Mouse (Mus musculus) kidney, adult 2 months (tissue): ENCODE measurements at regions not wholly inside any gene's neighbourhood (a gene's known extent, or its start where the extent isn't known, plus 50 kb on each side); places are given as distances from the start of the nearest gene placed in this dataset.

Source experiments
- DNase-seq: peaks from one replicate; pipeline ENCODE4 v3.0.0; 2021
- H3K27ac ChIP-seq: fragments of 200-500 bp; 2 replicates; pipeline ENCODE4 v1.5.1; 2012; ENCODE audit warnings: low read depth, low read length, control low read depth, inconsistent platforms; ENCODE audit not compliant: insufficient read depth
- H3K27me3 ChIP-seq: fragments of 200-500 bp; replicated peaks from 2 replicates; pipeline ENCODE4 v1.6.1; 2012; ENCODE audit warnings: mild to moderate bottlenecking, moderate library complexity, low read length, inconsistent platforms; ENCODE audit not compliant: control insufficient read depth, insufficient read depth
- H3K36me3 ChIP-seq: fragments of 200-500 bp; 2 replicates; pipeline ENCODE4 v1.6.1; 2012; ENCODE audit warnings: mild to moderate bottlenecking, moderate library complexity, low read length, inconsistent platforms; ENCODE audit not compliant: control insufficient read depth, insufficient read depth
- H3K4me1 ChIP-seq: fragments of 200-500 bp; 2 replicates; pipeline ENCODE4 v1.6.1; 2011; ENCODE audit warnings: low read length; ENCODE audit not compliant: control insufficient read depth, insufficient read depth
- H3K4me3 ChIP-seq: fragments of 200-500 bp; 2 replicates; pipeline ENCODE4 v1.5.1; 2011; ENCODE audit warnings: mild to moderate bottlenecking, low read depth, low read length, control low read depth; ENCODE audit not compliant: insufficient read depth
- CTCF ChIP-seq: fragments of 200-500 bp; conservative IDR thresholded peaks from 2 replicates; pipeline ENCODE4 v1.5.1; 2011; ENCODE audit warnings: low read depth, mild to moderate bottlenecking, control low read depth, low read length, moderate library complexity, mixed read lengths; ENCODE audit not compliant: insufficient read depth, insufficient read length
- POLR2A ChIP-seq: fragments of 200-500 bp; IDR thresholded peaks from one replicate; pipeline ENCODE4 v1.6.1; 2011; ENCODE audit warnings: low read depth, low read length, control low read depth
- WGBS: fragments of 180-500 bp; shearing (Covaris S2); methylation state at CpG from one replicate; pipeline ENCODE4 v1.1.7; 2018; 5-methylcytosine and 5-hydroxymethylcytosine counted together

DNA sequence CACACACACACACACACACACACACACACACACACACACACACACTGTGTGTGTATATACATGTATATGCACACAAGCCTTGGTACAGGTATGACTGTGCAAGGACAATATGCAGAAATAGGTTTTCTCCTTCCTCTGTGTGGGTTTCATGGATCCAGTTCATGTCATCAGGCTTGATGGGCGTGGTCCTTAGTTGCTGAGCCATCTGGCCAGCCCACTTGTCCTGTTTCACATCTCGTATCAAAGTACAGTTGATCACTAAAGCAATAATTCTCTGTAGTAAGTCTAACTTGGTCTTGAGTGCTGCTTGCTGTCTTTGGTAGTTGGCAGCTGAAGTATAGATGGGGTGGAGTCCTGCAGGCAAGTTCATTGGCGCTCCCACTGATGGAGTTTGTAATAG, 150.1 kb upstream of the Adgrl2 start:
- WGBS = 89% methylated on average over 3 of the region's 3 CpGs
- Histone ChIP-seq H3K36me3 (no peaks in the 10 kb centered on the region), H3K27ac (no peak overlapping the region), H3K4me3 (no peak overlapping the region), H3K27me3 (no peaks in the 10 kb centered on the region), H3K4me1 (no peaks in the 10 kb centered on the region)
- TF ChIP-seq POLR2A = no peak
- DNase-seq = no peak

DNA sequence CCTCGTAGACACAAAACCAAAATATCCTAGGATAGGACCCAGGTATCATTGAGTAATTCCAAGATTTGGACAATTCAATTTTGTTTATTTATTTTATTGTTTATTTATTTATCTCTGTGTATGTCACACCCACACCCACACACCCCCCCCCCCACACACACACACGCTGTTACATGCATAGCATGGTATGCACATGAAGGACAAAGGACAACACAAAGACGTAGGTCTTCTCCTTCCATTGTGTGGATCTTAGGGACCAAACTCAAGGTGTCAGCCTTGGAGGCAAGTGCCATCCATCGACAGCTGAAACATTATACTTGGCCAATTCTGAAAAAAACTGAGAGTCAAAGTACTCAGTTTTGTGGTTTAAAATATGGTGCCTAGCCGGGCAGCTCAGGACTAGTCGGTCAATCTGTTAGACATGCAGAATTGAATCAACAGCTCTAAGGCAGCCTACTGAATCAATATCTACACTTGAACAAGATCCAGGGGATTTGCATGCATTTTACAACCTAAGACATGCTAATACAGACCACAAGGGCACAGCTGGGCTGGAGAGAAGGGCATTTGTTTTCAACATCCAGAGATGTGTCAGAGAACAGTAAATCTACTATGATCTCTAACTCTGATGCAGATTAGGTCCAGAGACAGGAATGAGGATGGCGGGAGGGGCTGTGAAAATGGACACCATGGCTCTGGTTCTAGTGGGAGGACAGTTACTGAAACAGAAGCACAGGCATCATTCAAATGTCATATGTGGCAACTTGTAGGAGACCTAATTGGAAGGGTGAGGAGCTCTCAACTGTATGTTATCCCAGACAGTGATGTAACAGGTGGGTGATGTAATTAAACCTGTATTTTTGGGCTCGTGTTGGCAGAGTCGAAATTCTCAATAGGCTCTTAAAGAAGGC, 143.9 kb upstream of the Adgrl2 start:
- TF ChIP-seq POLR2A = no peak
- H3K27ac ChIP-seq = no peak overlapping the region
- H3K4me1 ChIP-seq = no peaks in the 10 kb centered on the region
- no peaks in the 10 kb centered on the region for H3K27me3 ChIP-seq
- no peaks in the 10 kb centered on the region for H3K36me3 ChIP-seq
- 71% methylated on average over 9 of the region's 9 CpGs for WGBS
- no peak overlapping the region for H3K4me3 ChIP-seq
- no peak for DNase-seq

GRCm38 (mm10) chr3:149118806-149119205, 128.5 kb upstream of the Adgrl2 start:
- WGBS = 87% methylated on average over 5 of the region's 5 CpGs
- TF ChIP-seq CTCF = no peak
- TF ChIP-seq POLR2A = no peak

DNA sequence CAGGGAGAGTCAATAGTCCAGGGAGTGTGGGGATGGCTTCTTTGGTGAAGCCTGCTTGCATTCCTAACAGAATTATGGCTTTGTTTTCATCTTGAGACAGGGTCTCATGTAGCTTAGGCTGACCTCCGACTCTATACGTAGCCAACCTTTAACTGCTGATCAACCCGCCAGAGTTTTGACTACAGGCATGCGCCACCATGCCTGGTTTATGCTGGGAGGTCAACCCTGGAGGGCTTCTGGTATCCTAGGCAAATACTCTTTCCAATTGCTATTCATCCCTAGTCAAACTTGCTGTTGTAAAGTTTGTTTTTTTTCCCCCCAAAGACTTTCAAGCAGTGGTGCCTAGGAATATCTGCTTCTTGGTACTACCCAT, 127.3 kb upstream of the Adgrl2 start:
- TF ChIP-seq POLR2A = no peak
- no peak for TF ChIP-seq CTCF
- WGBS = 81% methylated on average over 4 of the region's 4 CpGs
- H3K27me3 ChIP-seq = no peaks in the 10 kb centered on the region
- no peaks in the 10 kb centered on the region for H3K36me3 ChIP-seq
- peaks cover 7% of the 10 kb centered on the region for H3K4me1 ChIP-seq
- no peak for DNase-seq
- no peak overlapping the region for H3K4me3 ChIP-seq
- peak overlapping the region; percentile 4; the same call in 1 of the 2 replicates for H3K27ac ChIP-seq

More at GRCm38 (mm10) chr3:149118806-149119205, 128.5 kb upstream of the Adgrl2 start:
- Histone ChIP-seq H3K4me3 (no peak overlapping the region), H3K27ac (no peak overlapping the region), H3K27me3 (no peaks in the 10 kb centered on the region), H3K4me1 (peaks cover 7% of the 10 kb centered on the region), H3K36me3 (no peaks in the 10 kb centered on the region)
- DNase-seq = no peak

DNA sequence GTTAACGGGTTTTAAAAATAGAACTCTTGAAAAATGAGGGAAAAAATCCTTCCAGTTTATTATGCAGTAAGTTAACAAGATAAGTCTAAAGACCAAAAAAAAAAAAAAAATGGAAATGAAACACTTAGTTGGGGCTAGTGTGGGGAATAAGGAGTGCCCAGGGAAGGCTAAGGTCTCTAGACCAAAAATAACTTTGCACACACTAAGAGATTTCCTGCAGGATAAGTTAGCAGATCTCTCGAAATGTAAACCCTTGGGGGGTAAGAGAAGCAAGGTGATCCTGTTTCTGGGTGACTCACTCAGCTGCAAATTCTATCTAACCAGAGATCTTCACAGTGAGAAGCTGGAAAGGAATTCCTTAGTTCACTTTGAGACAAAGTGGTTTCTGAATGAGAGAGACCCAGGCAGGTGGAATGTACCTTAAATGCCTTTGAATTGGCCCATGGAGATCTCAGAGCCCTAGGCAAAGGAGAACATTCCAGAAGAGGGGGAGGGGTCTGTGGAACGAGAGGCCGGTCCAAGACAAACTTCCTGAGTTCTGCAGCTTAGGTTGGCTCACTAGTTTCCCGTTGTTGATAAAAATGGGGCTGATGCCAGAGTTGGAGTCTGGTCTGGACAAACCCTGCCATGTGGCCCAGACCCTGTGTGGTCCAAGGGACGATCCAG, 126.8 kb upstream of the Adgrl2 start:
- no peak for TF ChIP-seq POLR2A
- TF ChIP-seq CTCF = no peak
- Histone ChIP-seq H3K4me1 (peaks cover 7% of the 10 kb centered on the region), H3K27me3 (no peaks in the 10 kb centered on the region), H3K27ac (peak overlapping the region; percentile 4; the same call in 1 of the 2 replicates), H3K36me3 (no peaks in the 10 kb centered on the region), H3K4me3 (no peak overlapping the region)
- peak; percentile 82 for DNase-seq
- 23% methylated on average over 6 of the region's 6 CpGs for WGBS

DNA sequence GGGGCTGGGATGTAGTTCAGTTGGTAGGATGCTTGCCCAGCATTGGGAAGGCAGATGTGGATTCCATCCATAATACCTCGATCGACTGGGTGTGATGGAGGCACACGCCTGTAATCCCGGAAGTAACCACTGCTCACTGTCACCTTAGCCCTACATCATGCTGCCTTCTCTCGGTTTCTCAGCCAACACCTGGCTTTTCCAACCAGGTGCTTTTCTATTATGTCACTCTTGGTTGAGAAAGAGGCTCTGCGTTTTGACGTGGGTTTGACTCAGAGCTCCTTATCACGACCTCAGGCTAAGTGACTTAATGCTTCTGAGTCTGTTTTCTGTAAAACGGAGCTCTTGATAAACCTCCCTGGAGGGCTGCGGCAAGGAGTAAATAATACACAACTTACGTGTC, 126.2 kb upstream of the Adgrl2 start:
- WGBS = 76% methylated on average over 11 of the region's 11 CpGs
- Histone ChIP-seq H3K4me1 (peaks cover 7% of the 10 kb centered on the region), H3K36me3 (no peaks in the 10 kb centered on the region), H3K4me3 (no peak overlapping the region), H3K27me3 (no peaks in the 10 kb centered on the region), H3K27ac (peak overlapping the region; percentile 1; the same call in 1 of the 2 replicates)
- no peak for DNase-seq
- no peak for TF ChIP-seq CTCF
- TF ChIP-seq POLR2A = no peak

DNA sequence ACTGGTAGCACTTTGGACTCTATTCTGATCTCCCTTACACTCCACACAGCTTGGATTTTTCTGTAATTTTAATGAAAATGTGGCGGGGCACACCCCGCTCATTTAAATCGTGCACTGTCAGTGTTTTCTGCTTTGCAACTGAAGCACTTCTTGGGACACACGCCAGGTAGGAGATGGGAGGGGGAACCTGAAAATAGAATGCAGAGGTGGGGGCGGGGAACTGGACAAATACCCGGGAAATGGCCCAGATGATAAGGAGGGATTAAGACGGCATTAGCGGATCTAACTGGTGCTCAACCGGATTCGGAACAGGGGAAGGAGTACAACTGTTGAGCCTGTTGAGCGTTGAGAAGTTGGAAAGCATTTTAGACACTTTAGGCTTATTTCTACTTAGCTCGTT, 125.5 kb upstream of the Adgrl2 start:
- H3K27me3 ChIP-seq = no peaks in the 10 kb centered on the region
- WGBS = 60% methylated on average over 12 of the region's 12 CpGs
- no peaks in the 10 kb centered on the region for H3K36me3 ChIP-seq
- H3K27ac ChIP-seq = no peak overlapping the region
- H3K4me1 ChIP-seq = peaks cover 7% of the 10 kb centered on the region
- no peak for TF ChIP-seq CTCF
- no peak for TF ChIP-seq POLR2A
- H3K4me3 ChIP-seq = no peak overlapping the region
- peak; percentile 38 for DNase-seq
